Mouse (Mus musculus) MEL (cell line): Measurements from ENCODE around the gene Frem1. TPM values are rescaled to one million over a fixed set of nuclear protein-coding genes. Genes with fewer than 3 reads are reported as not detected.

Experiments used
- DNase-seq: peaks from one replicate; pipeline ENCODE4 v3.0.0; 2011; ENCODE audit warnings: low read depth, low spot score
- H3K27ac ChIP-seq: 2 replicates; pipeline ENCODE4 v1.5.1; 2012; ENCODE audit warnings: low read depth, mild to moderate bottlenecking, control low read depth, low read length, moderate library complexity; ENCODE audit not compliant: control insufficient read depth
- H3K27me3 ChIP-seq, 2 experiments: fragments of 150-350 bp in 1 of 2; sonication (generic) in 1 of 2; 2 replicates each; pipeline ENCODE4 v1.6.1; 2012; ENCODE audit warnings: low read length in 2 of 2, mild to moderate bottlenecking in 2 of 2, improper control_type of control experiment in 1 of 2, moderate library complexity in 1 of 2; ENCODE audit not compliant: insufficient read depth in 2 of 2, control insufficient read depth in 1 of 2
- H3K36me3 ChIP-seq, 2 experiments: 2 replicates each; pipeline ENCODE4 v1.6.1; 2012 to 2014; ENCODE audit warnings: low read length in 2 of 2, improper control_type of control experiment in 1 of 2, inconsistent platforms in 1 of 2, mild to moderate bottlenecking in 1 of 2; ENCODE audit not compliant: insufficient read depth in 2 of 2, control insufficient read depth in 1 of 2
- H3K4me1 ChIP-seq, 2 experiments: fragments of 150-350 bp in 1 of 2; sonication (generic) in 1 of 2; 2 replicates each; pipeline ENCODE4 v1.6.1; 2012; ENCODE audit warnings: low read length in 2 of 2, improper control_type of control experiment in 1 of 2, mild to moderate bottlenecking in 1 of 2; ENCODE audit not compliant: insufficient read depth in 2 of 2, control insufficient read depth in 1 of 2
- H3K4me3 ChIP-seq, 2 experiments: fragments of 150-350 bp in 1 of 2; sonication (generic) in 1 of 2; 2 replicates each; pipeline ENCODE4 v1.5.1; 2012; ENCODE audit warnings: low read depth in 2 of 2, low read length in 2 of 2, mild to moderate bottlenecking in 2 of 2, moderate library complexity in 2 of 2, control low read depth in 1 of 2, improper control_type of control experiment in 1 of 2; ENCODE audit not compliant: control insufficient read depth in 1 of 2, insufficient read depth in 1 of 2
- H3K79me2 ChIP-seq: 2 replicates; pipeline ENCODE4 v1.6.1; 2012; ENCODE audit warnings: mild to moderate bottlenecking, low read length, moderate library complexity; ENCODE audit not compliant: control insufficient read depth, poor library complexity, insufficient read depth
- H3K9ac ChIP-seq: 2 replicates; pipeline ENCODE4 v1.6.1; 2012; ENCODE audit warnings: low read depth, mild to moderate bottlenecking, control low read depth, low read length, moderate library complexity; ENCODE audit not compliant: control insufficient read depth, poor library complexity, severe bottlenecking
- H3K9me3 ChIP-seq: fragments of 150-350 bp; sonication (generic); replicated peaks from 2 replicates; pipeline ENCODE4 v1.6.1; 2012; ENCODE audit warnings: mild to moderate bottlenecking, low read length, improper control_type of control experiment, moderate library complexity; ENCODE audit not compliant: insufficient read depth
- ELF1 ChIP-seq: IDR thresholded peaks from 2 replicates; pipeline ENCODE4 v1.6.1; 2014; ENCODE audit warnings: low read depth, mild to moderate bottlenecking, inconsistent platforms, low read length, improper control_type of control experiment, moderate library complexity
- ETS1 ChIP-seq: IDR thresholded peaks from 2 replicates; pipeline ENCODE4 v1.6.1; 2012; ENCODE audit warnings: low read depth, mild to moderate bottlenecking, inconsistent platforms, low read length, improper control_type of control experiment, moderate library complexity
- GABPA ChIP-seq: IDR thresholded peaks from 2 replicates; pipeline ENCODE4 v1.6.1; 2012; ENCODE audit warnings: low read depth, mild to moderate bottlenecking, inconsistent platforms, low read length, improper control_type of control experiment, moderate library complexity
- JUND ChIP-seq: IDR thresholded peaks from 2 replicates; pipeline ENCODE4 v1.6.1; 2011; ENCODE audit warnings: low read depth, mild to moderate bottlenecking, improper control_type of control experiment, low read length
- KAT2A ChIP-seq: conservative IDR thresholded peaks from 2 replicates; pipeline ENCODE4 v1.6.1; 2012; ENCODE audit warnings: low read depth, low read length, improper control_type of control experiment, inconsistent platforms
- MAX ChIP-seq: IDR thresholded peaks from 2 replicates; pipeline ENCODE4 v1.6.1; 2011; ENCODE audit warnings: low read length, improper control_type of control experiment
- MEF2A ChIP-seq: IDR thresholded peaks from 2 replicates; pipeline ENCODE4 v1.6.1; 2014; ENCODE audit warnings: low read depth, mild to moderate bottlenecking, inconsistent platforms, low read length, improper control_type of control experiment; ENCODE audit not compliant: poor library complexity, insufficient replicate concordance, severe bottlenecking; ENCODE audit errors: extremely low read depth
- MXI1 ChIP-seq: IDR thresholded peaks from 2 replicates; pipeline ENCODE4 v1.6.1; 2011; ENCODE audit warnings: mild to moderate bottlenecking, low read depth, low read length, improper control_type of control experiment
- MYB ChIP-seq: IDR thresholded peaks from 2 replicates; pipeline ENCODE4 v1.6.1; 2011; ENCODE audit warnings: mild to moderate bottlenecking, low read depth, low read length, improper control_type of control experiment
- MYC ChIP-seq: IDR thresholded peaks from 2 replicates; pipeline ENCODE4 v1.6.1; 2011; ENCODE audit warnings: low read depth, mild to moderate bottlenecking, low read length, improper control_type of control experiment, moderate library complexity
- NELFE ChIP-seq: IDR thresholded peaks from 2 replicates; pipeline ENCODE4 v1.6.1; 2011; ENCODE audit warnings: low read depth, low read length, improper control_type of control experiment
- POLR2A ChIP-seq, 2 experiments: IDR thresholded peaks; 2 replicates each; pipeline ENCODE4 v1.6.1; 2011 to 2012; ENCODE audit warnings: low read length in 2 of 2, mild to moderate bottlenecking in 2 of 2, control low read depth in 1 of 2, improper control_type of control experiment in 1 of 2, low read depth in 1 of 2, moderate library complexity in 1 of 2; ENCODE audit not compliant: control insufficient read depth in 1 of 2, insufficient read depth in 1 of 2, poor library complexity in 1 of 2
- SMC3 ChIP-seq: IDR thresholded peaks from 2 replicates; pipeline ENCODE4 v1.6.1; 2011; ENCODE audit warnings: low read depth, low read length, improper control_type of control experiment
- TAL1 ChIP-seq: IDR thresholded peaks from 2 replicates; pipeline ENCODE4 v1.6.1; 2012; ENCODE audit warnings: mild to moderate bottlenecking, inconsistent platforms, low read length, moderate library complexity, mixed read lengths
- TBP ChIP-seq: IDR thresholded peaks from 2 replicates; pipeline ENCODE4 v1.8.0; 2011; ENCODE audit warnings: low read depth, low read length, improper control_type of control experiment
- TCF12 ChIP-seq: IDR thresholded peaks from 2 replicates; pipeline ENCODE4 v1.6.1; 2014; ENCODE audit warnings: low read depth, mild to moderate bottlenecking, inconsistent platforms, low read length, improper control_type of control experiment, moderate library complexity
- UBTF ChIP-seq: IDR thresholded peaks from 2 replicates; pipeline ENCODE4 v1.6.1; 2012; ENCODE audit warnings: low read depth, mild to moderate bottlenecking, inconsistent platforms, low read length, improper control_type of control experiment, moderate library complexity, borderline replicate concordance; ENCODE audit not compliant: insufficient read depth
- ZKSCAN1 ChIP-seq: IDR thresholded peaks from 2 replicates; pipeline ENCODE4 v1.6.1; 2012; ENCODE audit warnings: low read depth, mild to moderate bottlenecking, inconsistent platforms, low read length, improper control_type of control experiment, moderate library complexity
- ZNF384 ChIP-seq: IDR thresholded peaks from 2 replicates; pipeline ENCODE4 v1.6.1; 2012; ENCODE audit warnings: low read depth, mild to moderate bottlenecking, inconsistent platforms, low read length, improper control_type of control experiment
- polyA plus RNA-seq, 2 experiments: library from polyadenylated mRNA; stranded (reverse) in 1 of 2; unstranded in 1 of 2; fragments of >175 nt in 1 of 2; fragments of >200 nt in 1 of 2; gene quantifications; 2 replicates each; pipeline versions ENCODE4 v1.2.1 to v1.2.4; 2012; ENCODE audit warnings: low replicate concordance in 2 of 2, low read depth in 1 of 2; ENCODE audit not compliant: insufficient read length in 2 of 2, insufficient read depth in 1 of 2, missing spikeins in 1 of 2
- total RNA-seq: library from RNA; depleted of rRNA; stranded (reverse); fragments of 300-350 nt; gene quantifications from 2 replicates; pipeline ENCODE4 v1.2.3, GENCODE M21; 2012

Gene Frem1
- total and polyA plus RNA-seq, 3 experiments = not detected

DNA sequence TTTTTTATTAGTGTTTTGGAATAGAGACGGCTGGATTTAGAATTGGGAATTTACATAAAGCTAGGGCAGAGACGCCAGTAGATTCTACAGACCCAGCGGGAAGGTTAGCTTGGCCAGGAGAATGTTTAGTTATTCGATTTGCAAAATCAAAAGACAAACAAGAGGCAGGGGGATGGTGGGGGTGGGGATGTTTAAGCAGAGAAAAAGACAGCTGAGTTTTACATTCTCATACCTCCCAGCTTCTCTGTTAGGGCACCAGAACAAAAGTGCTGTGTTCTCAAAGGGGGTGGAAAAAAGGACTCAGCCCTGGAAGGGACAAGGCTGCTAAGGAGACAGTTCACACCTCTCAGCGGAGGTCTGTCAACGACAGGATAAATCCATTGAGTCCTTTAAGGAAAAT is 180.0 kb downstream of the Frem1 start:
- Histone ChIP-seq H3K27ac (no peak overlapping the region), H3K4me1 (no peaks in the 10 kb centered on the region), H3K9me3 (no peaks in the 10 kb centered on the region), H3K9ac (no peak overlapping the region), H3K79me2 (no peaks in the 10 kb centered on the region), H3K27me3 (no peaks in the 10 kb centered on the region; a peak in 1 of 4 replicates), H3K4me3 (no peak overlapping the region), H3K36me3 (no peaks in the 10 kb centered on the region)
- TF ChIP-seq MAX (no peak), TCF12 (no peak), MEF2A (no peak), TBP (no peak), JUND (no peak), TAL1 (no peak), GABPA (no peak), ELF1 (no peak), SMC3 (no peak)
- no peak for DNase-seq

DNA sequence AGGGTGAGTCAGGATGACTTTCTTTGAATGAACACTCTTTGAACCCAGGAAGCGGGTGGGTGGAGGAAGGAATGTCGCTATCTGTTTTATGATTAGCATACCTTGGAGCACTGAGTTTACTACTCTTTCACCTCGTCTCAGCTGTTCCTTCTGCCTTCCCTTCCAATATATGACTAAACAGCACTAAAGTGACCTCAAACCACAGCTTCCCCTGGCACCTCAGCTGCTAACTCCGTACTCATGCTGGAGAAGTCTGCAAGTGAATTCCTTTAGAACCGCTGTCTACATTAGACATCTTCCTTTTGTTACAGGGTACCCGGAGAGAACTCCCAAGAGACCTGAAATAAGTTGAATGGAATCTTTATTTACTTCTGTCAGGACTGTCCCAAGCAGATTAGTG is 181.2 kb downstream of the Frem1 start:
- H3K27me3 ChIP-seq = no peaks in the 10 kb centered on the region; a peak in 1 of 4 replicates
- no peak for DNase-seq
- H3K36me3 ChIP-seq = no peaks in the 10 kb centered on the region
- no peak overlapping the region for H3K9ac ChIP-seq
- H3K27ac ChIP-seq = no peak overlapping the region
- TF ChIP-seq MAX = no peak
- no peak for TF ChIP-seq POLR2A (IDR thresholded peaks at IDR 0.05; ENCODE audit: control insufficient read depth in 1 of 2, insufficient read depth in 1 of 2, low read depth in 1 of 2, low read length in 2 of 2, poor library complexity in 1 of 2)
- no peak for TF ChIP-seq MXI1
- TF ChIP-seq KAT2A = no peak
- no peak overlapping the region for H3K4me3 ChIP-seq
- H3K79me2 ChIP-seq = no peaks in the 10 kb centered on the region
- H3K9me3 ChIP-seq = no peaks in the 10 kb centered on the region
- no peaks in the 10 kb centered on the region for H3K4me1 ChIP-seq

DNA sequence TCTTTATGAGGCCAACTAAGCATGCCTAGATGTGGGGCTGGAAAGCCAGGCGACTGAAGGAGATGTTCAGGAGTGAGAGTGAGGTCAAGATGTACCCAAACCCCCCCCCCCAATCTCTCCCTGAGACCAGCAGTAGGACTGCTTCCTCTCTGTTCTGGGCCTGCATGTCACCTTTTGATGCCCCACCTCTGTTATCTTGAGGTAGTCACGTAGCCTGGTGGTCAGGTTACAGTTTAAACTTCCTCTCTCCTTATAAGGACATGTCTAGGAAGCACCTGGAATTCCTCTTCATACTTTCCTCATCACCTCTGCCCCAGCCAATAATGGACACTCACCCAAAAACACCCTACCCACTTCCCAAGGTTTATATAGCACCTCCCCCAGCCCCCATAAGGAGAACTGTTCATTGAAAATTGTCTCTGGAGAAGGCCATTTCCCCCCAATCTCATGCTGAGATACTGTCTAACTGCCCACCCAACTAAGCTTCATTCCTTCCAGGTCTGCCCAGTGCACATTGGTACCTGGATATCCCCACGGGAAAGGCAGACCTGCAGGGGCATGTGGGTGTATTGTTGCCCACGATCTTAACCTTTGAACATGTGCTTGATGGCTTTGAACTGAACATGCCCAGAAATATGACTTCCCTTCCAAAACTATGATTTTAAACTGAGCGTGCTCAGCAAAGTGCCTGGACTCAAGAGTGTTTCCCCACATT is 184.3 kb downstream of the Frem1 start:
- no peak for TF ChIP-seq NELFE
- TF ChIP-seq MXI1 = no peak
- no peak for TF ChIP-seq ZKSCAN1
- TF ChIP-seq UBTF = no peak
- no peak for TF ChIP-seq MYB
- TF ChIP-seq ZNF384 = no peak
- no peak for TF ChIP-seq ETS1
- no peak for TF ChIP-seq POLR2A (IDR thresholded peaks at IDR 0.05; ENCODE audit: control insufficient read depth in 1 of 2, insufficient read depth in 1 of 2, low read depth in 1 of 2, low read length in 2 of 2, poor library complexity in 1 of 2)
- no peak for TF ChIP-seq MYC
- no peak for DNase-seq
- Histone ChIP-seq H3K79me2 (no peaks in the 10 kb centered on the region), H3K36me3 (no peaks in the 10 kb centered on the region), H3K4me1 (no peaks in the 10 kb centered on the region), H3K27ac (no peak overlapping the region), H3K9me3 (no peaks in the 10 kb centered on the region), H3K9ac (no peak overlapping the region), H3K27me3 (no peaks in the 10 kb centered on the region), H3K4me3 (no peak overlapping the region)
